In the genomic region with DNA sequence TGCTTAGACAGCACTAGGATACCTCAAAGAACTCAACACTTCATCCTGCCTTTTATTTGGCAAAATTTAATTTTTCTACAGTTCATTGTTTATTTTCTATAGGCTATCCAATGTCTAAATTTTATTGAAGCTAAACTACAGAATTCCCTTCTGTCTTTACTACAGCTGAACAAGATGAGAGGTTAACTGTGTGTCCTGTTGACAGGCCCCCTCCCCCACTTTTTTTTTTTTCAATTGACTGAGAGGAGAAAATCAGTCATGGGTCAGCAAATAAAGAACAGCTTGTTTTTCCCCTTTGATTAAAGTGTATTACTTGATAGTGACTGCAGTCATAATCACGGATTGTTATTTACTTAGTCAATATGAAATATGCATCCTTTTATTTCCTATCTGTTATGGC, we compare ENCODE assay signal across 25 mouse cellular contexts. TPM values are rescaled to one million over a fixed set of nuclear protein-coding genes. Genes with fewer than 3 reads are reported as not detected.
A peak's percentile ranks its signal among the peaks of the same experiment; 100 is the strongest.
DNase-seq lines count a peak whose midpoint lies in the region; ATAC-seq lines count a peak whose summit lies in the region.
"Had no signal": no experiment of that assay in that cellular context is flagged by ENCODE, and none has a peak within 500 bp of the region (broad histone marks: within the 10 kb centered on the region; RNA-seq: fewer than 3 reads in every experiment).

No protein-coding gene starts in this region.

- H3K9me3 ChIP-seq in hindbrain, embryonic 12.5 days (replicated peaks) = no peaks in the 10 kb centered on the region
- no peaks in the 10 kb centered on the region for H3K9me3 ChIP-seq in hindbrain, embryonic 16.5 days (ENCODE audit: control insufficient read depth, low read length)
- H3K9me3 ChIP-seq in midbrain, embryonic 14.5 days (ENCODE audit: control insufficient read depth, low read length) = no peaks in the 10 kb centered on the region
- H3K9me3 ChIP-seq in midbrain, embryonic 13.5 days = no peaks in the 10 kb centered on the region
- H3K9me3 ChIP-seq: embryonic facial prominence, embryonic 12.5 days; embryonic facial prominence, embryonic 15.5 days; G1E; intestine, embryonic 15.5 days had no signal

- ATAC-seq in hindbrain, embryonic 12.5 days (ENCODE audit: low FRiP score) = 0 out of 2 replicates have a peak, but pooled peaks have one; percentile 62
- ATAC-seq in hindbrain, embryonic 16.5 days = no peak
- ATAC-seq in midbrain, embryonic 14.5 days (ENCODE audit: low FRiP score, low TSS enrichment) = no peak
- no peak for ATAC-seq in midbrain, embryonic 13.5 days
- ATAC-seq: forebrain, embryonic 14.5 days; forebrain, postnatal 0 days; intestine, embryonic 15.5 days had no signal

- H3K27ac ChIP-seq in hindbrain, embryonic 12.5 days = no peak overlapping the region
- no peak overlapping the region for H3K27ac ChIP-seq in hindbrain, embryonic 16.5 days (ENCODE audit: low read depth, low read length)
- H3K27ac ChIP-seq in midbrain, embryonic 14.5 days (replicated peaks; ENCODE audit: low read depth, low read length) = no peak overlapping the region
- no peak overlapping the region for H3K27ac ChIP-seq in midbrain, embryonic 13.5 days
- H3K27ac ChIP-seq: embryonic facial prominence, embryonic 12.5 days; embryonic facial prominence, embryonic 15.5 days; gastrocnemius, adult 2 months; intestine, embryonic 15.5 days had no signal

- 19% methylated on average over 1 of the region's 1 CpGs for WGBS in hindbrain, embryonic 12.5 days
- 23% methylated on average over 1 of the region's 1 CpGs for WGBS in hindbrain, embryonic 16.5 days
- WGBS in midbrain, embryonic 14.5 days = 5% methylated on average over 1 of the region's 1 CpGs
- WGBS in midbrain, embryonic 13.5 days = 13% methylated on average over 1 of the region's 1 CpGs

- peak; percentile 20 for DNase-seq in embryo, embryonic 11 days
- no peak for DNase-seq in embryo, embryonic 10 days (ENCODE audit: low spot score)
- DNase-seq in midbrain, embryonic 14.5 days = peak; percentile 37
- DNase-seq: adrenal gland, postnatal 10 days; adrenal gland, postnatal 36 days; B cell, adult 2 months; cerebellum, adult 18-20 months; cerebellum, adult 9-10 months; cerebellum, postnatal 14 days; forebrain, postnatal 0 days; gastrocnemius, adult 2 months; gastrocnemius, postnatal 14 days; heart, adult 11 months; kidney, adult 11 months had no signal

- H3K27me3 ChIP-seq in hindbrain, embryonic 12.5 days = no peaks in the 10 kb centered on the region
- H3K27me3 ChIP-seq in hindbrain, embryonic 16.5 days (replicated peaks; ENCODE audit: control insufficient read depth, insufficient read depth, low read length) = no peaks in the 10 kb centered on the region
- no peaks in the 10 kb centered on the region for H3K27me3 ChIP-seq in midbrain, embryonic 14.5 days (ENCODE audit: control insufficient read depth, insufficient read depth, low read length)
- H3K27me3 ChIP-seq in midbrain, embryonic 13.5 days = no peaks in the 10 kb centered on the region
- H3K27me3 ChIP-seq: CH12.LX; embryonic facial prominence, embryonic 12.5 days; embryonic facial prominence, embryonic 15.5 days; intestine, embryonic 15.5 days; Patski had no signal

- H3K4me3 ChIP-seq in hindbrain, embryonic 12.5 days = no peak overlapping the region
- H3K4me3 ChIP-seq in hindbrain, embryonic 16.5 days (ENCODE audit: low read length) = no peak overlapping the region
- no peak overlapping the region for H3K4me3 ChIP-seq in midbrain, embryonic 14.5 days (replicated peaks; ENCODE audit: low read depth, low read length)
- no peak overlapping the region for H3K4me3 ChIP-seq in midbrain, embryonic 13.5 days (replicated peaks)
- H3K4me3 ChIP-seq: embryonic facial prominence, embryonic 12.5 days; embryonic facial prominence, embryonic 15.5 days; gastrocnemius, adult 2 months; intestine, embryonic 15.5 days had no signal

- H3K36me3 ChIP-seq in hindbrain, embryonic 12.5 days = no peaks in the 10 kb centered on the region
- no peaks in the 10 kb centered on the region for H3K36me3 ChIP-seq in hindbrain, embryonic 16.5 days (ENCODE audit: control insufficient read depth, insufficient read depth, low read length)
- H3K36me3 ChIP-seq in midbrain, embryonic 14.5 days (ENCODE audit: control insufficient read depth, insufficient read depth, low read length) = no peaks in the 10 kb centered on the region
- no peaks in the 10 kb centered on the region for H3K36me3 ChIP-seq in midbrain, embryonic 13.5 days
- H3K36me3 ChIP-seq: embryonic facial prominence, embryonic 12.5 days; embryonic facial prominence, embryonic 15.5 days; intestine, embryonic 15.5 days had no signal

- H3K9ac ChIP-seq in hindbrain, embryonic 12.5 days = no peak overlapping the region
- no peak overlapping the region for H3K9ac ChIP-seq in hindbrain, embryonic 16.5 days (ENCODE audit: low read depth, low read length)
- no peak overlapping the region for H3K9ac ChIP-seq in midbrain, embryonic 14.5 days (replicated peaks; ENCODE audit: low read length)
- H3K9ac ChIP-seq in midbrain, embryonic 13.5 days (replicated peaks) = no peak overlapping the region
- H3K9ac ChIP-seq: embryonic facial prominence, embryonic 12.5 days; embryonic facial prominence, embryonic 15.5 days; forebrain, postnatal 0 days; intestine, embryonic 15.5 days had no signal

- no peak overlapping the region for H3K4me2 ChIP-seq in hindbrain, embryonic 12.5 days (replicated peaks)
- no peak overlapping the region for H3K4me2 ChIP-seq in hindbrain, embryonic 16.5 days (ENCODE audit: low read length)
- no peak overlapping the region for H3K4me2 ChIP-seq in midbrain, embryonic 14.5 days (ENCODE audit: low read length)
- H3K4me2 ChIP-seq in midbrain, embryonic 13.5 days (replicated peaks) = no peak overlapping the region
- H3K4me2 ChIP-seq: embryonic facial prominence, embryonic 12.5 days; embryonic facial prominence, embryonic 15.5 days; heart, embryonic 11.5 days; intestine, embryonic 15.5 days had no signal

- H3K4me1 ChIP-seq in hindbrain, embryonic 12.5 days = no peaks in the 10 kb centered on the region
- H3K4me1 ChIP-seq in hindbrain, embryonic 16.5 days (ENCODE audit: control insufficient read depth, insufficient read depth, low read depth, low read length) = no peaks in the 10 kb centered on the region
- peaks cover 8% of the 10 kb centered on the region for H3K4me1 ChIP-seq in midbrain, embryonic 14.5 days (ENCODE audit: control insufficient read depth, insufficient read depth, low read length)
- peaks cover 17% of the 10 kb centered on the region for H3K4me1 ChIP-seq in midbrain, embryonic 13.5 days (replicated peaks)
- H3K4me1 ChIP-seq: embryonic facial prominence, embryonic 15.5 days; intestine, embryonic 15.5 days had no signal

RNA-seq across cellular contexts. Expression of a gene that starts 31.2 kb away (rescaled TPM):
- 16.3 and 16.9 TPM in 2 replicates for polyA plus RNA-seq in hindbrain, embryonic 12.5 days (2016; fragmentation: Nextera tagmentation; extraction: Ambion mirVana)
- 11.2 and 12.2 TPM in 2 replicates for polyA plus RNA-seq in hindbrain, embryonic 16.5 days (2015; fragmentation: Nextera tagmentation; extraction: Ambion mirVana)
- polyA plus RNA-seq in midbrain, embryonic 14.5 days (2014; fragmentation: Nextera tagmentation; extraction: Ambion mirVana) = 5.6 and 12.3 TPM in 2 replicates
- 7.6 and 8.3 TPM in 2 replicates for polyA plus RNA-seq in midbrain, embryonic 13.5 days (2015; fragmentation: Nextera tagmentation; extraction: Ambion mirVana)
- polyA plus RNA-seq: Patski had no signal
